Mouse (Mus musculus) CD4-positive, CD25-positive, alpha-beta regulatory T cell, adult 2 months (primary cell): Measurements from ENCODE around the gene Mbtd1.
A peak's percentile ranks its signal among the peaks of the same experiment; 100 is the strongest.

Experiments
- DNase-seq: peaks from one replicate; pipeline ENCODE4 v3.0.0-alpha.2; 2012; ENCODE audit warnings: low read depth, low spot score

Gene Mbtd1

DNA sequence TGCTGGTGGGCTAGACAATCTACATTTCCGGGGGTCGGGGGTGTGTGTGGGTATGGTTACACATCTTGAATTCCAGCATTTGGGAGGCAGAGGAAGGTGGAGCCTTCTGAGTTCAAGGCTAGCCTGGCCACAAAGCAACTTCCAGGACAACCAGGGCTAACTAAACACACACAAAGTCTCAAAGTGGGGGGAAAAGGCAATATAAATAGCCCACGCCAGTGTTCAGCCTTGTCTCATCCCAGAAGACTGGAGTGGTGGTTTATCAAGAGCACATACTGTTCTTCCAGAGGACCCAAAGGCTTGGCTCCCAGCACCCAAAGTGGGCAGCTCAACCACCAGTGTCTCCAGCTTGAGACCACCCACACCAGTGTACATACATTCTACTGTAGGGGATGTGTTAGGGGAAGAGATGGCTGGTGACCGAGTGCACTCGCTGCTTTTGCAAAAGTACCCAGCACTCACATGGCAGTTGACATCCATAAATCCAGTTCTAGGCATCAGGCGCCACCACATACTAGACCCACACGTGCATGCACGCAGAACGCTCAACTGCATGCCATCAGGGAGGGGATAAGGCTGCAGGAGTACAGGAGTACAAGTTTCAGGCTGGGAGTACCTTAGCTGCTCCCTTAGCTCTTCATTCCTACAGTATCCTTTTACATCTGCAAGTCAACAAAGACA is 63.4 kb downstream of the Mbtd1 start:
- no peak for DNase-seq

- no peak for DNase-seq
Observed at GRCm38 (mm10) chr11:93950045-93950444, 64.4 kb downstream of the Mbtd1 start.

DNA sequence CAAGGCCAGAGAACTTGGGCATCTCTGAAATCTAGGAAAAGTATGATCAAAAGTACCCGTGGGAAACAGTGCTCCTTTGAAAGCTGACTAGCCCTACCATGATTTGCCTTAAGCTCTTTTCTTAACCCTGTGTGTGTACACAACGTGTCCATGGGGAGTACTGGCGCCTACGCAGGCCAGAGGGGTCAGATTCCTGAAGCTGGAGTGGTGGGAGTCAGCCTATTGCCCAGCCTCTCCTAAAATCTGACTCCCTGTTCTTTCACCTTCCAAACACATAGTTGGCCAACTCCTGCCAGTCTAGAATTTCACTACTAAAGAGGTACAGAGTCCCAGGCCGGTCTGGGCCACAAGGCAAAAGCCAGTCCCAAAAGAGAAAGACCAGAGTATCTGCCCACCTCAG is 66.7 kb downstream of the Mbtd1 start:
- no peak for DNase-seq

- DNase-seq: peak; percentile 18
Observed at GRCm38 (mm10) chr11:93954738-93955255, 69.1 kb downstream of the Mbtd1 start.

- peak; percentile 94 for DNase-seq
Observed at GRCm38 (mm10) chr11:93955256-93956150, 69.9 kb downstream of the Mbtd1 start.

- DNase-seq: no peak
Observed at GRCm38 (mm10) chr11:93956159-93956558, 70.5 kb downstream of the Mbtd1 start, which contains the start of gene Nme2. Gene Nme2 (minus strand): TSS chr11:93956259.

DNA sequence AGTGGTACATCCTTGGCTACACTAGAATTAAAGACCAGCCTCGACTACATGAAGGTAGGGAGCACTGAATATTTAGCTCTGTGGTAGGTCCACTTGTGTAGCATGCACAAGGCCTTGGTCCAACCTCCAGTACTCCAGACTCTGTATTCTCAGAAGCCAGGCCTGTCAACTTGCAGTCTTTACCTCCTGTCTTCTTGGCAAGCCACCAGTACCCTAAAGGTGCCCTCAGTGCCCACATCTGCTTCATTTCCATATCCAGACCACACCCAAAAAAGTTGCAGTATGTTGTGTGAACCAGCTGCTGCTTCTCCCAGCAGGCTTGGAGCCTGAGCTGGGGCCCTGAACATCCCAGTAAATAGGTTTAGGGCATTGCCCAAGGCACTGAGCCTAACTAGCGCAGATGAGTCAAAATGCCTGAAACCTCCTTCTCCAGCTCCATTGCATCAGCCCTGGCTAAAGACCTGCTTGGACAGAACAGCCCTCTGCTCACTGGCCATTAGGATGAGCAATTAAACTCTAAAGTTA is 71.4 kb downstream of the Mbtd1 start:
- DNase-seq: no peak

GRCm38 (mm10) chr11:93957746-93958145 is 72.1 kb downstream of the Mbtd1 start:
- DNase-seq: no peak

GRCm38 (mm10) chr11:93961482-93961881 is 75.8 kb downstream of the Mbtd1 start:
- no peak for DNase-seq

GRCm38 (mm10) chr11:93963013-93963412 is 77.4 kb downstream of the Mbtd1 start:
- DNase-seq: no peak

GRCm38 (mm10) chr11:93965391-93965790 is 79.7 kb downstream of the Mbtd1 start:
- no peak for DNase-seq

DNA sequence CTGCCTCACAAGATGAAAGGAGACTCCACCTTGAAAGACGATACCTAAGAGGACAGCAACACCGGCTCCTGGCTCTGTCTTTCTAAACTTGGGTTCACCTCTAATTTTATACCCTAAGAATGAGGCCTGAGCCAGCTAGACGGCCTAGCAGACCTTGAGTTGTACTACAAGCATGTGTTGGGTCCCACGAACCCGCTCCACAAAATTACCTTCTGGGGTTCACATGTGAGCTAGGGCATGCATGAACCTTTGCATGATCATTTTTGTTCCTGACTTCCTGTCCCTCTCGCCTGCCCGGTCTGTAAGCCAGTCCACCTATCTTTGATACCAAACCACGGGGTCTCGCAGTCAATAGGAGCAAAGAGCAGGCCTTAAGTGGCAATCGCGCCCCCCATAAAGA is 81.7 kb downstream of the Mbtd1 start:
- peak; percentile 32 for DNase-seq

DNA sequence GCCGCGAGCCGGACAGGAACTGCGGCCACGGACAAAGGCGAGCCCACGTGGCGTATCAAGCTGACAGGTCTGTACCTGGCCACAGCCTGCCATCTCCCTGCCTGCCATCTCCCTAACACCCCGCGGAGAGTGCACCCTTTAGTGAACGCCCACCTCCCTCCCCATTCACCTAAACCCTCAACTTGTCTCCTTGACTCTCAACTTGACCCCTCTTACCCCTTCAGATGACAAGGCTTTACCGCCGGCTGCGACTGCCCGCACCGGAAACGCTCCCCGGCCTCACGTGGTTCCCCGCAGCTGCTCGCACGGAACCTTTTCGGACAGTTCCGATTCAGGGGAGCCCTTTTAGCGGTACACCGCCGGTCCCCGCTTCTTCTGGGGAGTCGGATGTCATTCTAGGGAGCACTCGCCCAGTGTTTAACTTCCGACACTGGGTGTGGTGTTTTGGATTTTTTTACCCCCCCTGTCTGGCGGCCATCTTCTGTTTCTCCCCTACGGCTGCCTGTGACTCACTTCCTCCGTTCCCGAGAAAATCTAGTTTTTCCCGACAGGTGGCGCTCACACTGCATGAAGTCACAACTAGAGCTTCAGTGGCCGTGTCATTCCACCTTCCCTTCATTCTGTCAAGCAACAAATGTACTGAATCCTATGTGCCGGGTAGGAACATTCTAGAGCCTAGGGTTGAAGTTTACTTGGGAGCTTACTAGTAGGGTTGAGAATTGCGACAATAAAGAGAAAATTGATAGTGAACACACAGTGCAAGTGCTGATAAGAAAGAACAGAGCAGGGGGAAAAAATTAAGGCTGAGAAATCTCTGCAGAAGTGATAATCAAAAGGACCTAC is 82.6 kb downstream of the Mbtd1 start, which contains the start of the genes Gm20390 and Nme1:
TSS of gene Gm20390 (minus strand) at position 289 of the 843 bp plus-strand sequence.
TSS of gene Nme1 (minus strand) at position 517 of the 843 bp plus-strand sequence.
- peak; percentile 98 for DNase-seq

DNA sequence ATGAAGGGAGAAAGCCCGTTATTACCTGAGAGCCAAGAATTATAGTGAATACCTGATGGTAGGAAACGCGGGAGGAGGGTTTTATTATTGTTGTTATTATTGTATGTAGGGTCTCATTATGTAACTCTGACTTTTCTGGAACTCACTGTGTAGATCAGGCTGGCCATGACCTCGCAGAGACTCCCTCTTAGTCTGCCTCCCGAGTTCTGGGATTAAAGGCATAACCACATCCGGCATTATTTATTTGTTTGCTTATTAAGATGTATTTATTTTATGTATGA is 83.1 kb downstream of the Mbtd1 start:
- no peak for DNase-seq

- no peak for DNase-seq
Observed at GRCm38 (mm10) chr11:93969171-93969570, 83.5 kb downstream of the Mbtd1 start.

- no peak for DNase-seq
Observed at GRCm38 (mm10) chr11:93969799-93970198, 84.1 kb downstream of the Mbtd1 start.

DNA sequence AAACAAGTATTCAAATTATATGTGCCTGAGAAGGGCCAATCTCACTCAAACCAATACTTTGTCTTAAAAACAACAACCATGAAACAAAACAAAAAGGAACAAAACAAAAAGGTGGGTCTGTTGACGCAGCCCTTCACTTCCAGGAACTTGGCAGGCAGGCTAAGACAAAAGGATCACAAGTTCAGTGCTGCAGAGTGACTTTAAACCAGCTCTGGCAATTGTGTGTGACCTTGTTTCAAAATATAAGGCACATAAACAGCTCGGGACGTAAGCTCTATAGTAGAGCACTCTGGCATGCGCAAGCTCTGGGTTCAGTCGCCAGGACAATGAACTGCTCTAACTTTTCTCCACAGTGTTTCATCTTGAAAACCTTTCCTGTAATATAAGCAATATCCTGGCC is 87.3 kb downstream of the Mbtd1 start:
- DNase-seq: no peak

- DNase-seq: no peak
Observed at GRCm38 (mm10) chr11:93979502-93980049, 93.9 kb downstream of the Mbtd1 start.

- DNase-seq: no peak
Observed at GRCm38 (mm10) chr11:93984619-93985018, 99.0 kb downstream of the Mbtd1 start.

DNA sequence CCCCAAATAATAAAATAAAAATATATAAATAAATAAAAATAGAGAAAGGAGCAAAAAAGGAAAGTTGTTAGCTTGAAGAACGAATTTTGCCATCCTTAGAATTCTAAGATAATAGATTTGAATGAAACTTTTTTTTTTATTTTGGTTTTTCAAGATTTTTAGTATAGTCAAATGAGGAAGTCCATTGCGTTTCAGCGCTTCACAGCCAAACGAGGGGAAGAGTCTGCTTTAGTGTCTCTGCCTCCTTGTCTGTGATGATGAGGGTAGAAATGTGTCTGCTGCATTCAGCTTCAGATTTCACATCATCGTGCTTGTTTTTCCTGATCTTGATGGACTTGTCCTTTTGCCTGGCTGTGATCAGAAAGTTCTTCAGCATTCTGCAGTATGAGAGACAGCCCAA is 99.6 kb downstream of the Mbtd1 start:
- DNase-seq: no peak

DNA sequence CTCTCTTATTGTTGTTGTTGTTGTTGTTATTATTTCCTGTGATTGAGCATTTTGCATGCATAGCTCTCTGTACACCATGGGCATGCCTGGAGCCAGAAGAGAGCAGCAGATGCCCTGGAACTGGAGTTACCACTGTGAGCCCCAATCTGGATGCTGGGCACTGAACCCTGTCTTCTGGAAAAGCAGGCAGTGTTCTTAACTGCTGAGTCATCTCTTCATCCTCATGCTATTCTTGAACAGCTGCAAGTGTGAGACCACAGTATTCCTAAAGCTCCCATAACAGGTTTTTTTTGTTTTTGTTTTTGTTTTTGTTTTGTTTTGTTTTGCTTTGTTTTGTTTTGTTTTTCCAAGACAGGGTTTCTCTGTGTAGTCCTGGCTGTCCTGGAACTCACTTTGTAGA is 100.6 kb downstream of the Mbtd1 start:
- no peak for DNase-seq
